Mouse (Mus musculus): Measurements from ENCODE around the gene Apba2. TPM values are rescaled to one million over a fixed set of nuclear protein-coding genes. Genes with fewer than 3 reads are reported as not detected.

Apba2 gene
- polyA plus RNA-seq, 1 experiment, result 0.48 TPM

GRCm38 (mm10) chr7:64665716-64666298 is 164.3 kb downstream of the Apba2 start:
- Histone ChIP-seq H3K27me3 (replicated peaks; ENCODE audit: control insufficient read depth, insufficient read depth, low read length) (no peaks in the 10 kb centered on the region), H3K4me3 (ENCODE audit: insufficient read depth, low read depth, low read length) (no peak overlapping the region), H3K27ac (ENCODE audit: insufficient read depth, low read depth, low read length) (no peak overlapping the region), H3K4me1 (ENCODE audit: control insufficient read depth, insufficient read depth, low read length) (0 out of 2 replicates have a peak, but pooled peaks cover 4% of the 10 kb centered on the region), H3K36me3 (ENCODE audit: control insufficient read depth, insufficient read depth, low read length) (no peaks in the 10 kb centered on the region)
- no peak for DNase-seq
- TF ChIP-seq CTCF (conservative IDR thresholded peaks at IDR 0.05; ENCODE audit: insufficient read depth, insufficient read length, low read depth, low read length) (no peak), POLR2A (IDR thresholded peaks at IDR 0.05; ENCODE audit: low read depth, low read length) (no peak)
- WGBS, result 81% methylated on average over 5 of the region's 5 CpGs

- peak; percentile 54 for DNase-seq
- Histone ChIP-seq H3K4me1 (ENCODE audit: control insufficient read depth, insufficient read depth, low read length) (0 out of 2 replicates have a peak, but pooled peaks cover 4% of the 10 kb centered on the region), H3K27me3 (replicated peaks; ENCODE audit: control insufficient read depth, insufficient read depth, low read length) (no peaks in the 10 kb centered on the region), H3K27ac (ENCODE audit: insufficient read depth, low read depth, low read length) (no peak overlapping the region), H3K4me3 (ENCODE audit: insufficient read depth, low read depth, low read length) (no peak overlapping the region), H3K36me3 (ENCODE audit: control insufficient read depth, insufficient read depth, low read length) (no peaks in the 10 kb centered on the region)
- TF ChIP-seq CTCF (conservative IDR thresholded peaks at IDR 0.05; ENCODE audit: insufficient read depth, insufficient read length, low read depth, low read length) (no peak), POLR2A (IDR thresholded peaks at IDR 0.05; ENCODE audit: low read depth, low read length) (no peak)
- 86% methylated on average over 4 of the region's 4 CpGs for WGBS
These were observed 166.5 kb downstream of the Apba2 start for GRCm38 (mm10) chr7:64667959-64668358.

- no peak for DNase-seq
- H3K27me3 ChIP-seq (replicated peaks; ENCODE audit: control insufficient read depth, insufficient read depth, low read length), result no peaks in the 10 kb centered on the region
- 88% methylated on average over 10 of the region's 10 CpGs for WGBS
- H3K4me3 ChIP-seq (ENCODE audit: insufficient read depth, low read depth, low read length), result no peak overlapping the region
- no peaks in the 10 kb centered on the region for H3K36me3 ChIP-seq (ENCODE audit: control insufficient read depth, insufficient read depth, low read length)
- H3K4me1 ChIP-seq (ENCODE audit: control insufficient read depth, insufficient read depth, low read length), result no peaks in the 10 kb centered on the region
- no peak overlapping the region for H3K27ac ChIP-seq (ENCODE audit: insufficient read depth, low read depth, low read length)
- TF ChIP-seq POLR2A (IDR thresholded peaks at IDR 0.05; ENCODE audit: low read depth, low read length) (no peak), CTCF (conservative IDR thresholded peaks at IDR 0.05; ENCODE audit: insufficient read depth, insufficient read length, low read depth, low read length) (no peak)
These were observed 178.4 kb downstream of the Apba2 start for GRCm38 (mm10) chr7:64679771-64680479.

GRCm38 (mm10) chr7:64684893-64685292 is 183.4 kb downstream of the Apba2 start:
- H3K27ac ChIP-seq (ENCODE audit: insufficient read depth, low read depth, low read length), result no peak overlapping the region
- H3K4me1 ChIP-seq (ENCODE audit: control insufficient read depth, insufficient read depth, low read length), result no peaks in the 10 kb centered on the region
- no peak overlapping the region for H3K4me3 ChIP-seq (ENCODE audit: insufficient read depth, low read depth, low read length)
- DNase-seq, result no peak
- no peaks in the 10 kb centered on the region for H3K36me3 ChIP-seq (ENCODE audit: control insufficient read depth, insufficient read depth, low read length)
- TF ChIP-seq POLR2A (IDR thresholded peaks at IDR 0.05; ENCODE audit: low read depth, low read length) (no peak), CTCF (conservative IDR thresholded peaks at IDR 0.05; ENCODE audit: insufficient read depth, insufficient read length, low read depth, low read length) (no peak)
- no peaks in the 10 kb centered on the region for H3K27me3 ChIP-seq (replicated peaks; ENCODE audit: control insufficient read depth, insufficient read depth, low read length)
- 54% methylated on average over 4 of the region's 4 CpGs for WGBS

- Histone ChIP-seq H3K36me3 (ENCODE audit: control insufficient read depth, insufficient read depth, low read length) (no peaks in the 10 kb centered on the region), H3K4me1 (ENCODE audit: control insufficient read depth, insufficient read depth, low read length) (no peaks in the 10 kb centered on the region), H3K27me3 (replicated peaks; ENCODE audit: control insufficient read depth, insufficient read depth, low read length) (no peaks in the 10 kb centered on the region), H3K4me3 (ENCODE audit: insufficient read depth, low read depth, low read length) (no peak overlapping the region), H3K27ac (ENCODE audit: insufficient read depth, low read depth, low read length) (no peak overlapping the region)
- DNase-seq, result no peak
- WGBS, result 18% methylated on average over 14 of the region's 14 CpGs
- TF ChIP-seq CTCF (conservative IDR thresholded peaks at IDR 0.05; ENCODE audit: insufficient read depth, insufficient read length, low read depth, low read length) (no peak), POLR2A (IDR thresholded peaks at IDR 0.05; ENCODE audit: low read depth, low read length) (no peak)
These were observed 186.8 kb downstream of the Apba2 start for GRCm38 (mm10) chr7:64688115-64688817.

GRCm38 (mm10) chr7:64691831-64692230 is 190.3 kb downstream of the Apba2 start:
- Histone ChIP-seq H3K27me3 (replicated peaks; ENCODE audit: control insufficient read depth, insufficient read depth, low read length) (no peaks in the 10 kb centered on the region), H3K27ac (ENCODE audit: insufficient read depth, low read depth, low read length) (no peak overlapping the region), H3K4me1 (ENCODE audit: control insufficient read depth, insufficient read depth, low read length) (no peaks in the 10 kb centered on the region), H3K36me3 (ENCODE audit: control insufficient read depth, insufficient read depth, low read length) (no peaks in the 10 kb centered on the region), H3K4me3 (ENCODE audit: insufficient read depth, low read depth, low read length) (no peak overlapping the region)
- WGBS, result 91% methylated on average over 2 of the region's 2 CpGs
- no peak for DNase-seq
- TF ChIP-seq CTCF (conservative IDR thresholded peaks at IDR 0.05; ENCODE audit: insufficient read depth, insufficient read length, low read depth, low read length) (no peak), POLR2A (IDR thresholded peaks at IDR 0.05; ENCODE audit: low read depth, low read length) (no peak)

- DNase-seq, result no peak
- 94% methylated on average over 6 of the region's 6 CpGs for WGBS
- TF ChIP-seq CTCF (conservative IDR thresholded peaks at IDR 0.05; ENCODE audit: insufficient read depth, insufficient read length, low read depth, low read length), result no peak
- no peak for TF ChIP-seq POLR2A (IDR thresholded peaks at IDR 0.05; ENCODE audit: low read depth, low read length)
These were observed 193.4 kb downstream of the Apba2 start for GRCm38 (mm10) chr7:64694937-64695336.

More at GRCm38 (mm10) chr7:64694937-64695336, 193.4 kb downstream of the Apba2 start:
- Histone ChIP-seq H3K27ac (ENCODE audit: insufficient read depth, low read depth, low read length) (no peak overlapping the region), H3K27me3 (replicated peaks; ENCODE audit: control insufficient read depth, insufficient read depth, low read length) (no peaks in the 10 kb centered on the region), H3K4me3 (ENCODE audit: insufficient read depth, low read depth, low read length) (no peak overlapping the region), H3K36me3 (ENCODE audit: control insufficient read depth, insufficient read depth, low read length) (no peaks in the 10 kb centered on the region), H3K4me1 (ENCODE audit: control insufficient read depth, insufficient read depth, low read length) (no peaks in the 10 kb centered on the region)

All from kidney, adult 2 months (tissue).